Mouse (Mus musculus) heart, embryonic 15.5 days (tissue): ENCODE data around the gene Ace. TPM values are rescaled to one million over a fixed set of nuclear protein-coding genes. Genes with fewer than 3 reads are reported as not detected.

Experiments used
- ATAC-seq: fragments of 200-750 bp; cut with Nextera tagmentation; replicated peaks from 2 replicates; pipeline ENCODE4 v1.8.0; 2017; ENCODE audit warnings: low read depth, moderate TSS enrichment; ENCODE audit not compliant: insufficient number of reproducible peaks, insufficient read depth, low FRiP score
- H3K27ac ChIP-seq: fragments of 300-500 bp; sonication (generic); 2 replicates; pipeline ENCODE4 v1.5.1; 2015; ENCODE audit warnings: mild to moderate bottlenecking, inconsistent platforms
- H3K27me3 ChIP-seq: fragments of 300-500 bp; sonication (generic); 2 replicates; pipeline ENCODE4 v1.6.1; 2015; ENCODE audit warnings: inconsistent platforms
- H3K36me3 ChIP-seq: fragments of 300-500 bp; sonication (generic); 2 replicates; pipeline ENCODE4 v1.6.1; 2015; ENCODE audit warnings: mild to moderate bottlenecking, inconsistent platforms
- H3K4me1 ChIP-seq: fragments of 300-500 bp; sonication (generic); replicated peaks from 2 replicates; pipeline ENCODE4 v1.6.1; 2015; ENCODE audit warnings: inconsistent platforms
- H3K4me2 ChIP-seq: fragments of 300-500 bp; sonication (generic); 2 replicates; pipeline ENCODE4 v1.6.1; 2015; ENCODE audit warnings: inconsistent platforms, mild to moderate bottlenecking, moderate library complexity
- H3K4me3 ChIP-seq: fragments of 300-500 bp; sonication (generic); 2 replicates; pipeline ENCODE4 v1.5.1; 2015; ENCODE audit warnings: mild to moderate bottlenecking, inconsistent platforms
- H3K9ac ChIP-seq: fragments of 300-500 bp; sonication (generic); 2 replicates; pipeline ENCODE4 v1.6.1; 2015; ENCODE audit warnings: mild to moderate bottlenecking, inconsistent platforms
- H3K9me3 ChIP-seq: fragments of 300-500 bp; sonication (generic); replicated peaks from 2 replicates; pipeline ENCODE4 v1.6.1; 2016; ENCODE audit warnings: inconsistent platforms
- WGBS: fragments of 180-500 bp; shearing (Covaris S2); methylation state at CpG from one replicate; pipeline ENCODE4 v1.1.7; 2015; ENCODE audit warnings: mixed read lengths; 5-methylcytosine and 5-hydroxymethylcytosine counted together
- polyA plus RNA-seq: library from polyadenylated mRNA; unstranded; fragments of >200 nt; fragmentation: Nextera tagmentation; extraction: Ambion mirVana; gene quantifications from 2 replicates; pipeline ENCODE4 v1.2.1, GENCODE M21; 2015

Ace gene
- polyA plus RNA-seq, 1 experiment from 2014 or later: 3.3 TPM

- Histone ChIP-seq H3K4me3 (no peak overlapping the region), H3K27me3 (peaks cover 15% of the 10 kb centered on the region), H3K9ac (no peak overlapping the region), H3K4me2 (no peak overlapping the region), H3K27ac (no peak overlapping the region), H3K4me1 (0 out of 2 replicates have a peak, but pooled peaks cover 2% of the 10 kb centered on the region), H3K36me3 (no peaks in the 10 kb centered on the region), H3K9me3 (no peaks in the 10 kb centered on the region)
- WGBS: 54% methylated on average over 6 of the region's 6 CpGs
- 0 out of 2 replicates have a peak, but pooled peaks have one; percentile 29 for ATAC-seq
Observed at GRCm38 (mm10) chr11:105934816-105935215, 32.9 kb upstream of the Ace start.

GRCm38 (mm10) chr11:105935496-105935895, 32.2 kb upstream of the Ace start:
- peaks cover 21% of the 10 kb centered on the region for H3K27me3 ChIP-seq

GRCm38 (mm10) chr11:105936200-105936599, 31.5 kb upstream of the Ace start:
- WGBS: 72% methylated on average over 6 of the region's 6 CpGs
- no peak overlapping the region for H3K9ac ChIP-seq
- H3K9me3 ChIP-seq: no peaks in the 10 kb centered on the region
- no peak overlapping the region for H3K4me2 ChIP-seq
- no peak overlapping the region for H3K27ac ChIP-seq
- 0 out of 2 replicates have a peak, but pooled peaks cover 2% of the 10 kb centered on the region for H3K4me1 ChIP-seq
- ATAC-seq: no peak
- peaks cover 21% of the 10 kb centered on the region for H3K27me3 ChIP-seq
- no peak overlapping the region for H3K4me3 ChIP-seq
- no peaks in the 10 kb centered on the region for H3K36me3 ChIP-seq

More at GRCm38 (mm10) chr11:105935496-105935895, 32.2 kb upstream of the Ace start:
- no peak for ATAC-seq
- no peak overlapping the region for H3K4me2 ChIP-seq
- H3K27ac ChIP-seq: no peak overlapping the region
- WGBS: 83% methylated on average over 8 of the region's 8 CpGs
- 0 out of 2 replicates have a peak, but pooled peaks cover 2% of the 10 kb centered on the region for H3K4me1 ChIP-seq
- no peaks in the 10 kb centered on the region for H3K36me3 ChIP-seq
- H3K9ac ChIP-seq: no peak overlapping the region
- no peaks in the 10 kb centered on the region for H3K9me3 ChIP-seq
- H3K4me3 ChIP-seq: no peak overlapping the region

GRCm38 (mm10) chr11:105936974-105937373, 30.8 kb upstream of the Ace start:
- peaks cover 28% of the 10 kb centered on the region for H3K27me3 ChIP-seq
- no peak overlapping the region for H3K27ac ChIP-seq
- H3K4me2 ChIP-seq: no peak overlapping the region
- WGBS: 82% methylated on average over 3 of the region's 3 CpGs
- H3K4me3 ChIP-seq: no peak overlapping the region
- no peaks in the 10 kb centered on the region for H3K36me3 ChIP-seq
- ATAC-seq: no peak
- H3K9ac ChIP-seq: no peak overlapping the region
- H3K9me3 ChIP-seq: no peaks in the 10 kb centered on the region
- 0 out of 2 replicates have a peak, but pooled peaks cover 2% of the 10 kb centered on the region for H3K4me1 ChIP-seq

- H3K4me2 ChIP-seq: no peak overlapping the region
- H3K27ac ChIP-seq: no peak overlapping the region
- H3K9me3 ChIP-seq: no peaks in the 10 kb centered on the region
- no peak overlapping the region for H3K4me3 ChIP-seq
- H3K36me3 ChIP-seq: no peaks in the 10 kb centered on the region
- H3K27me3 ChIP-seq: peaks cover 34% of the 10 kb centered on the region
- no peak for ATAC-seq
- 61% methylated on average over 9 of the region's 9 CpGs for WGBS
- H3K4me1 ChIP-seq: peaks cover 11% of the 10 kb centered on the region
- H3K9ac ChIP-seq: no peak overlapping the region
Observed at GRCm38 (mm10) chr11:105938771-105939170, 29.0 kb upstream of the Ace start.

- 68% methylated on average over 8 of the region's 8 CpGs for WGBS
- Histone ChIP-seq H3K27me3 (peaks cover 36% of the 10 kb centered on the region), H3K9ac (no peak overlapping the region), H3K4me1 (peaks cover 22% of the 10 kb centered on the region), H3K36me3 (no peaks in the 10 kb centered on the region), H3K9me3 (no peaks in the 10 kb centered on the region), H3K4me2 (no peak overlapping the region), H3K27ac (no peak overlapping the region), H3K4me3 (no peak overlapping the region)
- ATAC-seq: no peak; the same call in 1 of the 2 replicates
Observed at GRCm38 (mm10) chr11:105941973-105942372, 25.8 kb upstream of the Ace start.

GRCm38 (mm10) chr11:105943133-105944102, 24.3 kb upstream of the Ace start:
- no peak for ATAC-seq

GRCm38 (mm10) chr11:105944126-105944621, 23.6 kb upstream of the Ace start:
- H3K4me3 ChIP-seq: peak overlapping the region; percentile 68
- peak overlapping the region; percentile 92 for H3K4me2 ChIP-seq
- WGBS: under 1% methylated on average over 54 of the region's 59 CpGs
- no peaks in the 10 kb centered on the region for H3K9me3 ChIP-seq
- H3K36me3 ChIP-seq: no peaks in the 10 kb centered on the region
- H3K4me1 ChIP-seq: peaks cover 22% of the 10 kb centered on the region
- peak overlapping the region; percentile 79 for H3K27ac ChIP-seq
- H3K27me3 ChIP-seq: peaks cover 37% of the 10 kb centered on the region
- peak; percentile 51 for ATAC-seq
- H3K9ac ChIP-seq: peak overlapping the region; percentile 65

More at GRCm38 (mm10) chr11:105943133-105944102, 24.3 kb upstream of the Ace start:
- Histone ChIP-seq H3K4me1 (peaks cover 22% of the 10 kb centered on the region), H3K4me2 (peak overlapping the region; percentile 92), H3K9me3 (no peaks in the 10 kb centered on the region), H3K9ac (peak overlapping the region; percentile 65), H3K4me3 (peak overlapping the region; percentile 68), H3K27me3 (peaks cover 38% of the 10 kb centered on the region), H3K36me3 (no peaks in the 10 kb centered on the region), H3K27ac (peak overlapping the region; percentile 79)
- WGBS: 6% methylated on average over 47 of the region's 47 CpGs

GRCm38 (mm10) chr11:105944770-105945672, 22.7 kb upstream of the Ace start:
- peaks cover 22% of the 10 kb centered on the region for H3K4me1 ChIP-seq
- peaks cover 32% of the 10 kb centered on the region for H3K27me3 ChIP-seq
- WGBS: 58% methylated on average over 16 of the region's 16 CpGs
- peak overlapping the region; percentile 92 for H3K4me2 ChIP-seq
- H3K36me3 ChIP-seq: no peaks in the 10 kb centered on the region
- peak overlapping the region; percentile 68 for H3K4me3 ChIP-seq
- peak; percentile 54 for ATAC-seq
- H3K27ac ChIP-seq: peak overlapping the region; percentile 79
- no peak overlapping the region for H3K9ac ChIP-seq
- no peaks in the 10 kb centered on the region for H3K9me3 ChIP-seq

- peaks cover 22% of the 10 kb centered on the region for H3K4me1 ChIP-seq
- H3K27me3 ChIP-seq: peaks cover 28% of the 10 kb centered on the region
- no peak overlapping the region for H3K4me2 ChIP-seq
- no peak overlapping the region for H3K9ac ChIP-seq
- no peak overlapping the region for H3K27ac ChIP-seq
- WGBS: 40% methylated on average over 11 of the region's 11 CpGs
- no peak overlapping the region for H3K4me3 ChIP-seq
- no peak for ATAC-seq
- H3K36me3 ChIP-seq: no peaks in the 10 kb centered on the region
- no peaks in the 10 kb centered on the region for H3K9me3 ChIP-seq
Observed at GRCm38 (mm10) chr11:105946694-105947154, 21.0 kb upstream of the Ace start.
